Mouse (Mus musculus) c-Kit-negative CD71-positive TER-119-positive erythroid progenitor cells, embryonic 14.5 days (primary cell): ENCODE data around the gene Vgll3.

Source experiments
- DNase-seq: peaks from one replicate; pipeline ENCODE4 v3.0.0-alpha.2; 2013; ENCODE audit warnings: low read depth, low spot score

The Vgll3 gene

DNA sequence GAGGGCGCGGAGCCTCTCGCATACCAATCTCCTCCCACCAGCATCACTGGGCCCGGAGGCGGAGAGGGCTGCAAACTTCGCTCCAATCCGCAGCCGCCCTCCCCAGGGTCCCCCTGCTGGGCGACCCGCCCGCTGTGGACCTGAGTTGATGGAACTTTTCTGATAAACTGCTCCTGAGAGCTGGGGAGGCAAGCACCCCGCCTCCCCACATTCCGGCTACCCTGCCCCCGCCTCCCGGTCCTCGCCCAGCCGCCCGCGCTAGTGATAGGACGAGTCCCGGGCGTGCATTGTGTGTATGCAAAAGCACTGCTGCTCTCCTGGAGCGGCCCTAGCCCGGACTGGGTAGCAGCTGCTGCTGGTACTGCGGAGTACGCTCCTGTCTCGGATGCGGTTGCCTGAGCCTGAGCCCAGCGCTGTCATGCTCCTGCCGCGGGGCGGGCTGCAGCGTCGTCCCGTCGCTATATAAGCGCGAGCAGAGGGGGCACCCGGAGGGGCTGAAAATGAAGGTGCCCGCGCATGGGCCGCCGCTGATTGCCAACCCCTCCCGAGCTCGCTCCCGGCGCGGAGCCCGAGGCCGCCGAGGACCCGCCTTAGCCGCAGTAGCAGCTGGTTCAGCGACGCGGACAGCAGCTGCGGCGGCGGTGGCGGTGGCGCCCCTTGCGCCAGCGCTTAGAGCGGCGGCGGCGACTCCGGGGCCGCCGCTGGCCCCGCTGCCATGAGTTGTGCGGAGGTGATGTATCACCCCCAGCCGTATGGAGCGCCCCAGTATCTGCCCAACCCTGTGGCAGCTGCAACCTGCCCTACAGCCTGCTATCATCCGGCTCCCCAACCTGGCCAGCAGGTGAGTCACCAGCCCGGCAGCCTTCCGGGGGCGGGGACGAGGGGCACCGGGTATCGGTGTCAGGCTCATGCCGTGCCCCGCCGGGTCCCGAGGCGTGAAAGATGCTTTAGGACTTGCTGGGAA, at the start of gene Vgll3:
Vgll3 (plus strand) TSS at position 340 of the 964 bp plus-strand sequence.
- DNase-seq, result no peak

GRCm38 (mm10) chr16:65765976-65766375, 49.1 kb upstream of the Vgll3 start:
- DNase-seq, result no peak

- no peak for DNase-seq
Observed at GRCm38 (mm10) chr16:65785959-65786358, 29.1 kb upstream of the Vgll3 start.

- DNase-seq, result no peak
Observed at GRCm38 (mm10) chr16:65816059-65816458, 1.0 kb downstream of the Vgll3 start.

DNA sequence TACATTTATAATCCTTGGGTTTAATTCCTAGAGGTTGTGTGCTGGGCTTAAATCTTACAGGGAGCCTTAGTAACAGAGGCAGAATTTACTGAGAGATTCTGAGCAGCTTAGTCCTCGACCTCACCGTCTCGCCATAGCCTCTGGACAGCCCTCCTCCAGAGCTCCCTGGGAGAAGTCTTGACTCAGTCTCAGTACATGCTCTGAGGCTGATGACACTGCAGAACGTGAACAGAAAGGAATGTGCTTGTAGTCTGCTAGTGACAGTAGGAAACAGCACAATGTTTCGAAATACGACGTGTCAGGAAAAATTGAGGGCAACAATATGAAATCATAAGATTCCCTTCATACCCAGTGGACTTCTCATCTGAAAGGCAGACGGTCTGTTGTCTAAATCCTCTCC, 3.7 kb downstream of the Vgll3 start:
- no peak for DNase-seq

GRCm38 (mm10) chr16:65820803-65821202, 5.7 kb downstream of the Vgll3 start:
- DNase-seq, result no peak

DNA sequence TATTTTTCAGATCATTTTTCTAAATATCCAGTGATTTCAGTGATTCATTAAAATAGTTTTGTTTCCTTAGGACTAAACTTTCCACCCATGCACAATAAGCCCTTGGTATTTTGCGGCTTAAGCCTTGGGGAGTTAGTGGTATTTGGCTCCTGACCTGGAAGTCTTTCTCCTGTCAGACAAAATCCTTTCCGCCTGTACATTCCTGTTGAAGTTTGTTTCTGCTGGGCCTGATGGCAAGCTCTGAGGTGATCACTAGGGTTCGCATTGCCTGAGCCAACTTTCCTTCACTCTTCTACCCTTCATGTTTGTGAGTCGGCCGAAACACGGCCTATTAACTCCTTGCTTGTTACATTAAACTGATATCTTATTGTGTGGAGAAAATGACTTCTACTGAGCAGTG, 8.7 kb downstream of the Vgll3 start:
- no peak for DNase-seq

GRCm38 (mm10) chr16:65828141-65828565, 13.1 kb downstream of the Vgll3 start:
- DNase-seq, result no peak

GRCm38 (mm10) chr16:65829096-65829495, 14.0 kb downstream of the Vgll3 start:
- no peak for DNase-seq

DNA sequence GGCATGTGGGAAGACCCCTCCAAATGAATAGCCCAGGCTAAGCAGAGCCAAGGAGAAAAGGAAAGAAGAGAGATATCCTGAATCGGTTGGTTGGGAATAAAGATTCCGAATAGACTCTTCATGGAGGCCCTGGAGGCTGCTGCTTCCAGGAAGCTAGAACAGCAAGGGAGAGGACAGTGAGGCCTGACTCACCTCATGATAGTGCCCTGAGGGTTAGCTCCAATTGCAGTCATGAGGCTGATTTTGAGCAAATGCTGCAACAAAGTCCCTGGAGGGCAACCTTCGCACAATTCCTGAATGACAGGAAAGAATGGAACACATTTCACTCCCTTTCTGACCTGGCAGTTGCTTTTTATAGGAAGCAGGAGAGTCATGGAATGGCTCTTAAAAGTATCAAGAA, 19.7 kb downstream of the Vgll3 start:
- no peak for DNase-seq

DNA sequence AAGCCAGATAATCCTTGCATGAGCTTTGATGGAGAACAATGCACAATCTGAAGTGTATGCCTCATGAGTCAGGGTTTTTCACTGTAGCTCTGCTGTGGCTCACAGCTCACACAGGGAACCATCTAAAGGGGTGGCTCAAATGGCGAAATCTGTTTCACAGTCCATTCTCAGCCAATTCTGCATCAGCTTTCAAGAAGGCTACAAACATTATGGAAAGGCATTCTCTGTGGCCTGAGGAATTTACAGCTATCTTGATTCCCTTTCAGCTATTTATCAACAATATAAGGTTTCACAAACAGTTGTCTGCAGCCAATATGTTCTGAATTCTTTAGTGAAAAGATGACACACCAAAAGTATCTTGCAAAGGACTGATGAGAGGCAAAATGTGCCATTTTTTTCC, 35.1 kb downstream of the Vgll3 start:
- no peak for DNase-seq

- DNase-seq, result no peak
Observed at GRCm38 (mm10) chr16:65864471-65864870, 49.4 kb downstream of the Vgll3 start.

- DNase-seq, result no peak
Observed at GRCm38 (mm10) chr16:65867927-65868326, 52.9 kb downstream of the Vgll3 start.

GRCm38 (mm10) chr16:65868933-65869332, 53.9 kb downstream of the Vgll3 start:
- no peak for DNase-seq

GRCm38 (mm10) chr16:65888940-65889339, 73.9 kb downstream of the Vgll3 start:
- no peak for DNase-seq
